Mouse (Mus musculus) liver, embryonic 14.5 days (tissue): Measurements from ENCODE around the gene Adamts20.

Experiments used
- CTCF ChIP-seq: IDR thresholded peaks from 2 replicates; pipeline ENCODE4 v1.5.1; 2016; ENCODE audit warnings: antibody characterized with exemption, low read depth, control low read depth
- EP300 ChIP-seq: IDR thresholded peaks from 2 replicates; pipeline ENCODE4 v1.6.1; 2016; ENCODE audit warnings: antibody characterized with exemption, low read depth

DNA sequence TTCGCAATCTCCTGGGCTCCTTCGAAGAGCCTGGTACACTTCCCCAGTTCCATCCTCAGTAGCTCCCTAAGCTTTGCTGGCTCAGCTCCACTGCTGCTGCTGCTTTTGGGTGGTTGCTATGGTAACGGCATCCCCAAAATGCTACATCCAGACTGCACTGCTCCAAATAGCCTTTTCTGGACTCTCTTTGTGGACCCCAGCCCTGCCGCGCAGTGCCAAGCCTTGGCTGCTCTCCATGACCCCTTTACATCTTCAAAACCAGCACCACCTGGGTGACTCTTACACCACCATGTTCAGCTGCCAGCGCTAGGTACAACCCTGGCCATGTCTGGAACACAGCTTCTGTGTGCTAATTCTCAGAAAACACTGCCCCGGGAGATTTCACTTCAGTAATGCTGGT, 55.4 kb downstream of the Adamts20 start:
- TF ChIP-seq CTCF, result no peak
- no peak for TF ChIP-seq EP300
